Mouse (Mus musculus) forebrain, embryonic 13.5 days (tissue): ENCODE measurements at regions not wholly inside any gene's neighbourhood (a gene's known extent, or its start where the extent isn't known, plus 50 kb on each side); places are given as distances from the start of the nearest gene placed in this dataset.

ENCODE experiments used
- ATAC-seq: fragments of 200-750 bp; cut with Nextera tagmentation; 2 replicates; pipeline ENCODE4 v1.8.0; 2017
- H3K27ac ChIP-seq: fragments of 300-500 bp; sonication (generic); 2 replicates; pipeline ENCODE4 v1.5.1; 2015; ENCODE audit warnings: inconsistent platforms, mild to moderate bottlenecking, moderate library complexity
- H3K27me3 ChIP-seq: fragments of 300-500 bp; sonication (generic); 2 replicates; pipeline ENCODE4 v1.6.1; 2015; ENCODE audit warnings: mild to moderate bottlenecking, inconsistent platforms
- H3K36me3 ChIP-seq: fragments of 300-500 bp; sonication (generic); 2 replicates; pipeline ENCODE4 v1.6.1; 2015; ENCODE audit warnings: mild to moderate bottlenecking, inconsistent platforms; ENCODE audit not compliant: poor library complexity, severe bottlenecking
- H3K4me1 ChIP-seq: fragments of 300-500 bp; sonication (generic); 2 replicates; pipeline ENCODE4 v1.6.1; 2015; ENCODE audit warnings: inconsistent platforms
- H3K4me2 ChIP-seq: fragments of 300-500 bp; sonication (generic); 2 replicates; pipeline ENCODE4 v1.6.1; 2015; ENCODE audit warnings: inconsistent platforms, mild to moderate bottlenecking, moderate library complexity
- H3K4me3 ChIP-seq: fragments of 300-500 bp; sonication (generic); 2 replicates; pipeline ENCODE4 v1.5.1; 2015; ENCODE audit warnings: mild to moderate bottlenecking, inconsistent platforms
- H3K9ac ChIP-seq: fragments of 300-500 bp; sonication (generic); 2 replicates; pipeline ENCODE4 v1.6.1; 2015; ENCODE audit warnings: mild to moderate bottlenecking, inconsistent platforms
- H3K9me3 ChIP-seq: fragments of 300-500 bp; sonication (generic); replicated peaks from 2 replicates; pipeline ENCODE4 v1.6.1; 2016; ENCODE audit warnings: inconsistent platforms
- WGBS: fragments of 180-500 bp; shearing (Covaris S2); methylation state at CpG from one replicate; pipeline ENCODE4 v1.1.7; 2015; 5-methylcytosine and 5-hydroxymethylcytosine counted together

DNA sequence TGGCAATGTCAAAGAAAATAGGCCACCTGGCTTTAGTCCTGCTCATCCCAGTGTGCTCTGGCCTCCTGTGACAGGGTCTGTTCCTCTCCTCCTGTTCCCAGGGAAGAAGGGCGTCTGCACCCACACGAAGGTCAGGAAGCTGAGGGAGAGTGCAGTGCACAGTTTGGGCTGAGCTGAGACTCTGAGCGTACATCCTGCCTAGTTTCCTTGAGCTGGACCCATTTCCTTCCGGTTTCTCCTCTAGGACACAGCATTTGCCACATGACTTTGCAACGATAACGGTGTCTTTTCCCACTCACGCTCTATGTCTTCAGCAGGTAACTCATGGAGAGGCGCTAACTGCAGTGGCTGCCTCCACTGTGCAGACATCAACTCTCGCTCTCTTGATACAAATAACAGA lies 59.6 kb upstream of the Cdh4 start:
- no peak for ATAC-seq
- 86% methylated on average over 9 of the region's 9 CpGs for WGBS
- Histone ChIP-seq H3K27me3 (no peaks in the 10 kb centered on the region), H3K9me3 (no peaks in the 10 kb centered on the region), H3K9ac (no peak overlapping the region), H3K27ac (no peak overlapping the region), H3K36me3 (no peaks in the 10 kb centered on the region), H3K4me1 (peaks cover 16% of the 10 kb centered on the region), H3K4me2 (no peak overlapping the region), H3K4me3 (no peak overlapping the region)

DNA sequence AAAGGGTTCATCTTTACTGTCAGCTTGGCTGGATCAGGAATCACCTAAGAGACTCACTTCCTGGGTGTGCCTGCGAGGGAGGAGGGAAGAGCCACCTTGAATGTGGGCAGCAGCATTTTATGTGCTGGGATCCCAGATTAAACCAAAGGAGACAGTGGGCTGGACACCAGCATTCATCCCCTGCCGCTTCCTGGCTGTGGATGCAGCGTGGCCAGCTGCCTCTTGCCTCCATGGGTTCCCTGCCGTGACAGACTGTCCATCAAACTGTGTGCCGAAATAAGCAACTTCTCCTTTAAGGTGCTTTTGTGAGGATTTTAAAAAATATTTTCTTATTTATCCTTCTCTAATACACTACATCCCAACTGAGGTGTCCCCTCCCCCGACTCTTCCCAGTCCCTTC lies 55.4 kb upstream of the Cdh4 start:
- Histone ChIP-seq H3K36me3 (no peaks in the 10 kb centered on the region), H3K27ac (no peak overlapping the region), H3K9ac (no peak overlapping the region), H3K4me3 (no peak overlapping the region), H3K4me1 (0 out of 2 replicates have a peak, but pooled peaks cover 6% of the 10 kb centered on the region), H3K27me3 (no peaks in the 10 kb centered on the region), H3K9me3 (no peaks in the 10 kb centered on the region), H3K4me2 (no peak overlapping the region)
- WGBS = 74% methylated on average over 6 of the region's 6 CpGs
- no peak for ATAC-seq

DNA sequence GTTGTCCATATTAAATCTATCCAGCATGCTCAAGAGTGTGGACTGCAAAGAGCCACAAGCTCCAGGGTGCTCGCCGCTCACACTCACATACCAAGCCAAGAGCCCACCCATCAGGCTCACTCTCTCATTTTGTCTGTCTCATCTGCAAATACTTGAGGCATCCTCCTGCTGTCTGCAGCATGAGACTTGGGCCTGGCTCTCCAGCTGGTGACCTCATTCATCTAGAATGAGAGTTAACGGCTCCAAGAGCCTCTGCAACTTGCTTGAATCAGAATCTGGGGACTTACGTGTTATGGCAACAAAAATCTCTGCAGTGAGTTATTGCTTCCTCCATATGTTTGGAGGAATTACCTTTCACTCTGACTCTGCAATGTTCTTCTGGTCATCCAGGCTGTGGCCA lies 51.7 kb upstream of the Cdh4 start:
- Histone ChIP-seq H3K9me3 (no peaks in the 10 kb centered on the region), H3K27ac (no peak overlapping the region), H3K4me3 (no peak overlapping the region), H3K9ac (no peak overlapping the region), H3K27me3 (no peaks in the 10 kb centered on the region), H3K4me1 (0 out of 2 replicates have a peak, but pooled peaks cover 13% of the 10 kb centered on the region), H3K4me2 (no peak overlapping the region), H3K36me3 (no peaks in the 10 kb centered on the region)
- ATAC-seq = 0 out of 2 replicates have a peak, but pooled peaks have one; percentile 16
- WGBS = 80% methylated on average over 4 of the region's 4 CpGs

DNA sequence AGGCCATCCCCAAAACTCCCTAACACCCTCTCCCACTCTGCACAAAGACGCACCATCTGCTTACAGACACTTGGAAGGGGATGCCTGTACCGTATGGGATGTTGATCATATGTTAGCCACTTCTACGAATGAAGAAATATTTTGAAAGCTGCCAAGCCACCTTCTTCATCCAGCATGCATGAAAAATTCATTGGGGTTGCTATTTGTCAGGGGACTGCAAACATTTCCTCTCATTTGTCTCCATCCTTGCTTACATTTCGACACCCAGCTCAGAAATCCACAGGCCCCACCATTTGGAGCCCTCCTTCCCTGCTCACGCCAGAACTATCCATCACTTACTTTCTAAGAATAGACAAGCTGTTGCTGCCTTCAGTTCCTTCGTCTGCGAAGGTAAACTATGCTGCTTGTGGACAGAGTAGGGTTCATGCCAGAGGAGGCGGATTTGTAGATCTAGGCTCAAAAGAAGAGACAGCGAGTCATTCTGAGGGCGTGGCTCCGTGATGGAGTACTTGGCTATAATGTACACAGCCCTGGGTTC lies 51.2 kb upstream of the Cdh4 start:
- Histone ChIP-seq H3K4me3 (no peak overlapping the region), H3K4me1 (0 out of 2 replicates have a peak, but pooled peaks cover 13% of the 10 kb centered on the region), H3K27me3 (no peaks in the 10 kb centered on the region), H3K9ac (no peak overlapping the region), H3K4me2 (no peak overlapping the region), H3K36me3 (no peaks in the 10 kb centered on the region), H3K9me3 (no peaks in the 10 kb centered on the region), H3K27ac (no peak overlapping the region)
- 79% methylated on average over 11 of the region's 11 CpGs for WGBS
- ATAC-seq = peak; percentile 77; the same call in 1 of the 2 replicates
